Mouse (Mus musculus): ENCODE measurements around the gene Tmem106a. TPM values are rescaled to one million over a fixed set of nuclear protein-coding genes. Genes with fewer than 3 reads are reported as not detected.
"Not testable (repeated sequence)": the region's sequence is repeated elsewhere in the genome, so short reads cannot be mapped to it uniquely, and the experiment has no call there.

Gene Tmem106a
- polyA plus RNA-seq, 1 experiment from 2014 or later: 9.8 TPM

DNA sequence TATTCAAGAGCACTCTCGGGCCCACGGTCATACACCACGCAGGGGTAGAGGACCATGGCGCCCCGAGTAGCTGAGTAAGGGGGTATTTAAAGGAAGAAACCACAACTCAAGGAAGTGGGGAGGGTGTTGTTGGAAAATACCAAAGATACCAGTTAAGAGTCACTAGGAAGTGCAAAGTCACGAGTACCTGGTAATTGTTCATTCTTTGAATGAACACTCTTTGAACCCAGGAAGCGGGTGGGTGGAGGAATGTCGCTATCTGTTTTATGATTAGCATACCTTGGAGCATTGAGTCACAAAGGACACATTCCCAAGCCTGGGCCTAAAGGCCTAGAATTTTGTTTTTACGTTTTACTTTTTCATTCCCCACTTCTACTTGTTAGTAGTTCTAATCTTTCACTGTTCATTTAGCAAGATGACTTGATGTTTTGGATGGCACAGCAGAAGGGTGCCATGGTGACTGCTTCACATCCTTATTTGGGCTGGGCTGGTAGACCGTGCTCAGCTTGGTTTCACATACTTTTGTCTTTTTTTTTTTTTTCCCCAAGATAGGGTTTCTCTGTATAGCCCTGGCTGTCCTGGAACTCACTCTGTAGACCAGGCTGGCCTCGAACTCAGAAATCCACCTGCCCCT, 38.1 kb downstream of the Tmem106a start:
- H3K4me1 ChIP-seq: peaks cover 11% of the 10 kb centered on the region; the same call in 1 of the 2 replicates
- not testable (repeated sequence) for H3K9me3 ChIP-seq; ATAC-seq (ENCODE audit: insufficient read depth, low FRiP score, low read depth); H3K4me3 ChIP-seq (replicated peaks); H3K27me3 ChIP-seq (replicated peaks); H3K9ac ChIP-seq; H3K27ac ChIP-seq; H3K4me2 ChIP-seq; H3K36me3 ChIP-seq
- 82% methylated on average over 11 of the region's 11 CpGs for WGBS

DNA sequence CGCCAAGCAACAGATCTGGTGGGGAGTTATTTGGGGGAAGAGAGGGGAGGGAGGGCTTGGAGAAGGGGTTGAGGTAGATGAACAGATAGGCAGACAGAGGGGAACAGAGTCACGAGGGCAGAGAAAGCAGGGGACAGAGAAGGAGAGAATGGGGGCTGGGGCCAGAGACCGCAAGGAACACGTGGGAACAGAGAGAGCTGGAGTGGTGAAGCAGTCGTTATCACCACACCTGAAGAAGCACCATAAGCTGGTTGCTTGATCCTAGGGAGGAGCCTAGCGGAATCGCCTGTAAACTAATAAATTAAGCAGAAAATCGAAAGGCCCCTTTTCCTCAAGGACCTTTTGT, 44.6 kb downstream of the Tmem106a start:
- Histone ChIP-seq H3K4me3 (replicated peaks) (peak overlapping the region; percentile 54), H3K27ac (peak overlapping the region; percentile 100), H3K27me3 (replicated peaks) (no peaks in the 10 kb centered on the region), H3K9me3 (no peaks in the 10 kb centered on the region), H3K36me3 (no peaks in the 10 kb centered on the region), H3K4me1 (no peaks in the 10 kb centered on the region), H3K9ac (peak overlapping the region; percentile 41; the same call in 1 of the 2 replicates), H3K4me2 (peak overlapping the region; percentile 73)
- ATAC-seq (ENCODE audit: insufficient read depth, low FRiP score, low read depth): peak; percentile 11; the same call in 1 of the 2 replicates
- WGBS: 3% methylated on average over 8 of the region's 8 CpGs

DNA sequence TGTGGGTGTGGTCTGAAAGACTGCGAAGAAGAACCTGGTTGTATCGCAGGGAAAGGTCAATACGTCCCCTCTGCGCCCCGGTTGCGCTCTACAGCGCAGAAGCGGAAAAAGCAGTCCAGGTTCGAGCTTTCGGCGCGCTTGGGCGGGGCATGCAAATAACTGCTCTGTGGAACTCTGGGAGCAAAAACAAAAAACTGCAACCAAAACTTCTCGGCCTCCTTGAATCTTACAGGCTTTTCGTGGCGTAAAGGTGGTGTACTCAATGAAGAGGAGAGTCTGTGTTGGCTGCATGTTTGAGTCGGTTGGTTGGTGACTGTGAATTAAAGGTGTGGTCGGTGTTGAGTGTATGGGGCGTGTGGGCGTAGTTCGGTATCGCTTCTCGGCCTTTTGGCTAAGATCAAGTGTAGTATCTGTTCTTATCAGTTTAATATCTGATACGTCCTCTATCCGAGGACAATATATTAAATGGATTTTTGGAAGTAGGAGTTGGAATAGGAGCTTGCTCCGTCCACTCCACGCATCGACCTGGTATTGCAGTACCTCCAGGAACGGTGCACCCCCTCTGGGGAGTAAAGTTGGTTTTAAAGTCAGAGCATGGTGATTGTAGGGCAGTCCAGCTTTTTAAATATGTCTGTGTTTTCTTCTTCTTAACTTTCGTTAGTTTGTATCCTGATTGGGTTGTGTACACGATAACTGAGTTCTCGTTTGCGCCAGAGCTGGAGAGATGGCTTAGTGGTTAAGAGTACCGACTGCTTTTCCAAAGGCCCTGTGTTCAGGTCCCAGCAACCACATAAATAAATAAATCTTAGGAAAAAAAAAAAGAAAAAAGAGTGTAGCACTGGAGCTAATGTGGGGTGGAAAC, 45.2 kb downstream of the Tmem106a start, which contains the start of gene Rdm1:
Gene Rdm1, plus strand, starts transcription at position 201 of the 862 bp plus-strand sequence.
- H3K36me3 ChIP-seq: no peaks in the 10 kb centered on the region
- peak within 1 kb of the TSS; percentile 54 for H3K4me3 ChIP-seq (replicated peaks)
- H3K4me1 ChIP-seq: no peaks in the 10 kb centered on the region
- H3K27ac ChIP-seq: peak within 1 kb of the TSS; percentile 100
- peak within 1 kb of the TSS; percentile 73 for H3K4me2 ChIP-seq
- peak; percentile 94 for ATAC-seq (ENCODE audit: insufficient read depth, low FRiP score, low read depth)
- H3K9me3 ChIP-seq: no peaks in the 10 kb centered on the region
- H3K27me3 ChIP-seq (replicated peaks): no peaks in the 10 kb centered on the region
- WGBS: 0% methylated on average over 34 of the region's 34 CpGs
- H3K9ac ChIP-seq: peak within 1 kb of the TSS; percentile 57

- peak; percentile 20 for ATAC-seq (ENCODE audit: insufficient read depth, low FRiP score, low read depth)
- peak overlapping the region; percentile 57 for H3K9ac ChIP-seq
- under 1% methylated on average over 33 of the region's 33 CpGs for WGBS
- peak overlapping the region; percentile 100 for H3K27ac ChIP-seq
- no peaks in the 10 kb centered on the region for H3K9me3 ChIP-seq
- H3K4me3 ChIP-seq (replicated peaks): peak overlapping the region; percentile 54
- no peaks in the 10 kb centered on the region for H3K4me1 ChIP-seq
- no peaks in the 10 kb centered on the region for H3K27me3 ChIP-seq (replicated peaks)
- H3K36me3 ChIP-seq: no peaks in the 10 kb centered on the region
- H3K4me2 ChIP-seq: peak overlapping the region; percentile 73
Measured at GRCm38 (mm10) chr11:101627857-101628559, 46.0 kb downstream of the Tmem106a start.

DNA sequence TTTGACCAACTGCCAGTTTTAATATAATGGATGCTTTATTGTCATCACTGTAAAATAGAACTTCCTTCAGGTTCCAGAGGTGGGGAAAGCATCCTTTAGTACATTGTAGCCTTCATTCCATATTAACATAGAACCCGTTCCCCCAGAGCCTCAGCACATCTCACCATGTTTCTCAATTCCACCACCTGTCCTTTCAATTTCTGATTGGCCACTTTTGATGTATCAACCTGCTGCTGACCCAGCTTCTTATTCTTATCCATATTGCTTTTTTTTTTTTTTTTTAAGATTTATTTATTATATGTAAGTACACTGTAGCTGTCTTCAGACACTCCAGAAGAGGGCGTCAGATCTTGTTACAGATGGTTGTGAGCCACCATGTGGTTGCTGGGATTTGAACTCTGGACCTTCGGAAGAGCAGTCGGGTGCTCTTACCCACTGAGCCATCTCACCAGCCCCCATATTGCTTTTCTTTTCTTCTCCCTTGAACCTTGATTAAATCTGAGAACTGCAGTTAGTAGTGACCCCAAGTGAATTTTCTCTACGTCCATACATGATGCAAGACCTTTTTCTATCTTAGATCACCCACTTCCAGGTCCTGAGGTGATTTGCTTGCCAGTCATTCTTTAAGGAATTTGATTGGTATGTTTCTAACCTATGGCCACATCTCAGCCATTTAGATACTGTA, 46.8 kb downstream of the Tmem106a start:
- H3K4me2 ChIP-seq: peak overlapping the region; percentile 73
- H3K27me3 ChIP-seq (replicated peaks); H3K4me3 ChIP-seq (replicated peaks); ATAC-seq (ENCODE audit: insufficient read depth, low FRiP score, low read depth); H3K36me3 ChIP-seq; H3K9me3 ChIP-seq; H3K9ac ChIP-seq; H3K4me1 ChIP-seq; H3K27ac ChIP-seq: not testable (repeated sequence)
- WGBS: 60% methylated on average over 4 of the region's 5 CpGs

GRCm38 (mm10) chr11:101635660-101636059, 53.6 kb downstream of the Tmem106a start:
- H3K27me3 ChIP-seq (replicated peaks): no peaks in the 10 kb centered on the region
- H3K4me3 ChIP-seq (replicated peaks): no peak overlapping the region
- WGBS: 77% methylated on average over 10 of the region's 10 CpGs
- no peaks in the 10 kb centered on the region for H3K9me3 ChIP-seq
- no peak overlapping the region for H3K9ac ChIP-seq
- H3K4me1 ChIP-seq: no peaks in the 10 kb centered on the region
- no peak overlapping the region for H3K27ac ChIP-seq
- ATAC-seq (ENCODE audit: insufficient read depth, low FRiP score, low read depth): no peak
- 0 out of 2 replicates have a peak, but pooled peaks cover 4% of the 10 kb centered on the region for H3K36me3 ChIP-seq
- no peak overlapping the region for H3K4me2 ChIP-seq

DNA sequence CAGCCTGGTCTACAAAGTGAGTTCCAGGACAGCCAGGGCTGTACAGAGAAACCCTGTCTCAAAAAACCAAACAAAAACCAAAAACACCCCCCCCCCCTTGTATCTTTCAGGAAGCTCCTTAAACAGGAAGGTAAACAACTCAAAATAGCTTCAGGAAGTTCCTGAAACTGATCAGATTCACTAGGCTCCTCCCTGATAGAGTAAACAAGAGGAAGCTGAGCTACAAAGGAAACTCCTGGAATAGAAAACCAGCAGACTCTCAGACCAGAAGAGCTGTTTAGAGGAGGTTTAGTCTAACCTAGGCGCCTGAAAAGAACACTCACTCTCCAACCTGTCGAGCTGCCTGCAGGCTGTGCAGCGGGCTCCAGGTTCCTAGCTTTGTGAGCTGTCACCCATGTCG, 57.7 kb downstream of the Tmem106a start:
- no peak for ATAC-seq (ENCODE audit: insufficient read depth, low FRiP score, low read depth)
- Histone ChIP-seq H3K9me3 (no peaks in the 10 kb centered on the region), H3K4me3 (replicated peaks) (no peak overlapping the region), H3K4me2 (no peak overlapping the region), H3K27ac (no peak overlapping the region), H3K4me1 (peaks cover 5% of the 10 kb centered on the region; the same call in 1 of the 2 replicates), H3K36me3 (0 out of 2 replicates have a peak, but pooled peaks cover 4% of the 10 kb centered on the region), H3K9ac (no peak overlapping the region), H3K27me3 (replicated peaks) (no peaks in the 10 kb centered on the region)
- 91% methylated on average over 4 of the region's 4 CpGs for WGBS

DNA sequence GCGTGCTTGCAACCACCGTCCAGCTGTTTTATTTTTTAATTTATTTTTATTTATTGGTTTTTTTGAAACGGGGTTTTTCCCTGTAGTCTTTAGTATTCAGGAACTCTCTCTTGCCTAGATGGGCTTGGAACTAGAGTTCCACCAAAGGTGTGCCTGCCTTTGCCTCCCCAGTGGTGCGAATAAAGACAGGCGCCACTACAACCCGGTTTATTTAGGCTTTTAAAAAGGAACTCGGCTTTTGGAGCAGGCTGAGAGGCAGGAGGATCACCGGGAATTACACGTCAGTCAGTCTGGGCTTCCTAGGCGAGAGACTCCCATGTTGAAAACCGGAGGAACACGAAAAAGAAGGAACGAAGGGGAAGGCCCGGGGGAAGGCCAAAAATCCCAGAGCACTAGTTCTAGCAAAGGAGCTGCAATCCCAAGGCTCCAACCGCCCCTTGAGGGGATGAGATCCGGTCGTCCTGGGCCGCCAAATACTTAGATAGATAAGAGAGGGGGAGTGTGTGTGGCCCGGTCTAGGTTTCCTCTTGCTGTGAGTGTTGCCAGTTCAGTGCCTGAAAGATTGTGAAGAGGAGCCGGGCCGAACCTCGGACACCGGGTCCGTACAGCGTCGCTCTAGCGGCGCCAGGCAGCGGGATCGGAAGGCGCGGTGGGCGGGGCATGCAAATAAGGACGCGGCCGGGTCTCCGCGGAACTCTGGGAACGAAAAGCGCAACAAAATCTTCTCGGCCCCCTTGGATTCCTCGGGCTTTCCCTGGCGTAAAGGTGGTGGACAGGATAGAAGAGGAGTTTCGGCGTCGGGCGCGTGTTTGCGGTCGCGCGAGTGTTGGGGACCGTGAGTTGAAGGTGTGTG, 59.0 kb downstream of the Tmem106a start:
- ATAC-seq (ENCODE audit: insufficient read depth, low FRiP score, low read depth): peak; percentile 47; the same call in 1 of the 2 replicates
- not testable (repeated sequence) for H3K4me1 ChIP-seq
- 4% methylated on average over 53 of the region's 53 CpGs for WGBS

More for the DNA sequence above, 59.0 kb downstream of the Tmem106a start:
- H3K27ac ChIP-seq: peak overlapping the region; percentile 78
- not testable (repeated sequence) for H3K9ac ChIP-seq; H3K9me3 ChIP-seq; H3K27me3 ChIP-seq (replicated peaks); H3K36me3 ChIP-seq
- peak overlapping the region; percentile 56 for H3K4me2 ChIP-seq
- peak overlapping the region; percentile 38 for H3K4me3 ChIP-seq (replicated peaks)

All from stomach, embryonic 15.5 days (tissue).